Mouse (Mus musculus) MEL-GATA-1-ER (cell line): ENCODE results near the gene Immp2l.
A peak's percentile ranks its signal among the peaks of the same experiment; 100 is the strongest.

Experiments used
- DNase-seq: peaks from one replicate; pipeline ENCODE4 v3.0.0-alpha.2; 2012; ENCODE audit warnings: low read depth; ENCODE audit errors: extremely low read depth

Gene Immp2l

GRCm38 (mm10) chr12:41313391-41313790, 289.5 kb downstream of the Immp2l start:
- DNase-seq: no peak

- no peak for DNase-seq
Measured at GRCm38 (mm10) chr12:41314811-41315461, 291.0 kb downstream of the Immp2l start.

GRCm38 (mm10) chr12:41315871-41316270, 292.0 kb downstream of the Immp2l start:
- DNase-seq: no peak

GRCm38 (mm10) chr12:41316426-41316825, 292.5 kb downstream of the Immp2l start:
- DNase-seq: no peak

- DNase-seq: no peak
Measured at GRCm38 (mm10) chr12:41317431-41317830, 293.5 kb downstream of the Immp2l start.

GRCm38 (mm10) chr12:41322018-41322417, 298.1 kb downstream of the Immp2l start:
- DNase-seq: no peak

GRCm38 (mm10) chr12:41324418-41324817, 300.5 kb downstream of the Immp2l start:
- DNase-seq: no peak

GRCm38 (mm10) chr12:41325756-41326155, 301.9 kb downstream of the Immp2l start:
- DNase-seq: peak; percentile 54

GRCm38 (mm10) chr12:41330988-41331671, 307.2 kb downstream of the Immp2l start:
- DNase-seq: no peak

GRCm38 (mm10) chr12:41345621-41346020, 321.7 kb downstream of the Immp2l start:
- DNase-seq: no peak

- DNase-seq: no peak
Measured at GRCm38 (mm10) chr12:41347494-41347893, 323.6 kb downstream of the Immp2l start.

- DNase-seq: no peak
Measured at GRCm38 (mm10) chr12:41349386-41349785, 325.5 kb downstream of the Immp2l start.

- peak; percentile 25 for DNase-seq
Measured at GRCm38 (mm10) chr12:41349814-41350213, 325.9 kb downstream of the Immp2l start.

GRCm38 (mm10) chr12:41351275-41351674, 327.4 kb downstream of the Immp2l start:
- DNase-seq: no peak

- DNase-seq: no peak
Measured at GRCm38 (mm10) chr12:41354857-41355256, 331.0 kb downstream of the Immp2l start.

GRCm38 (mm10) chr12:41356040-41356439, 332.1 kb downstream of the Immp2l start:
- DNase-seq: peak; percentile 6

- DNase-seq: no peak
Measured at GRCm38 (mm10) chr12:41386685-41387084, 362.8 kb downstream of the Immp2l start.

GRCm38 (mm10) chr12:41394231-41394630, 370.3 kb downstream of the Immp2l start:
- no peak for DNase-seq

GRCm38 (mm10) chr12:41401136-41401535, 377.2 kb downstream of the Immp2l start:
- no peak for DNase-seq

GRCm38 (mm10) chr12:41401923-41402322, 378.0 kb downstream of the Immp2l start:
- no peak for DNase-seq

- DNase-seq: no peak
Measured at GRCm38 (mm10) chr12:41409431-41409830, 385.5 kb downstream of the Immp2l start.

GRCm38 (mm10) chr12:41416635-41417034, 392.7 kb downstream of the Immp2l start:
- DNase-seq: no peak

GRCm38 (mm10) chr12:41417099-41417498, 393.2 kb downstream of the Immp2l start:
- DNase-seq: no peak
